Mouse (Mus musculus): Measurements from ENCODE around the gene Rgl1. TPM values are rescaled to one million over a fixed set of nuclear protein-coding genes. Genes with fewer than 3 reads are reported as not detected.

The Rgl1 gene
- polyA plus RNA-seq, 1 experiment from 2014 or later: 23.0 TPM

GRCm38 (mm10) chr1:152687733-152688181, 78.4 kb downstream of the Rgl1 start:
- Histone ChIP-seq H3K4me1 (replicated peaks; ENCODE audit: control insufficient read depth, insufficient read depth) (0 out of 2 replicates have a peak, but pooled peaks cover 3% of the 10 kb centered on the region), H3K27me3 (ENCODE audit: control insufficient read depth, insufficient read depth, low read length) (no peaks in the 10 kb centered on the region), H3K27ac (replicated peaks) (peak overlapping the region; percentile 45; the same call in 1 of the 2 replicates), H3K4me2 (replicated peaks; ENCODE audit: low read depth) (0 out of 2 replicates have a peak overlapping the region, but pooled peaks have one; percentile 23), H3K9me3 (ENCODE audit: control insufficient read depth, low read length) (no peaks in the 10 kb centered on the region), H3K9ac (ENCODE audit: low read length) (no peak overlapping the region), H3K36me3 (ENCODE audit: control insufficient read depth, insufficient read depth, low read length) (no peaks in the 10 kb centered on the region), H3K4me3 (ENCODE audit: low read depth, low read length) (no peak overlapping the region)
- no peak for ATAC-seq (ENCODE audit: low FRiP score, low TSS enrichment)
- TF ChIP-seq CTCF (IDR thresholded peaks at IDR 0.05; ENCODE audit: low read depth): no peak
- no peak for TF ChIP-seq EP300 (optimal IDR thresholded peaks at IDR 0.05)
- WGBS: 26% methylated on average over 8 of the region's 8 CpGs
- DNase-seq (ENCODE audit: low spot score): no peak

GRCm38 (mm10) chr1:152687099-152687730, 78.9 kb downstream of the Rgl1 start:
- ATAC-seq (ENCODE audit: low FRiP score, low TSS enrichment): peak; percentile 32; the same call in 1 of the 2 replicates
- TF ChIP-seq CTCF (IDR thresholded peaks at IDR 0.05; ENCODE audit: low read depth) (no peak), EP300 (optimal IDR thresholded peaks at IDR 0.05) (no peak)
- Histone ChIP-seq H3K27ac (replicated peaks) (peak overlapping the region; percentile 45; the same call in 1 of the 2 replicates), H3K9ac (ENCODE audit: low read length) (peak overlapping the region; percentile 35; the same call in 1 of the 2 replicates), H3K4me1 (replicated peaks; ENCODE audit: control insufficient read depth, insufficient read depth) (0 out of 2 replicates have a peak, but pooled peaks cover 5% of the 10 kb centered on the region), H3K27me3 (ENCODE audit: control insufficient read depth, insufficient read depth, low read length) (no peaks in the 10 kb centered on the region), H3K4me2 (replicated peaks; ENCODE audit: low read depth) (0 out of 2 replicates have a peak overlapping the region, but pooled peaks have one; percentile 23), H3K36me3 (ENCODE audit: control insufficient read depth, insufficient read depth, low read length) (no peaks in the 10 kb centered on the region), H3K9me3 (ENCODE audit: control insufficient read depth, low read length) (no peaks in the 10 kb centered on the region), H3K4me3 (ENCODE audit: low read depth, low read length) (no peak overlapping the region)
- WGBS: 27% methylated on average over 6 of the region's 6 CpGs
- DNase-seq (ENCODE audit: low spot score): no peak

GRCm38 (mm10) chr1:152685531-152685930, 80.6 kb downstream of the Rgl1 start:
- DNase-seq (ENCODE audit: low spot score): no peak

GRCm38 (mm10) chr1:152682368-152683194, 83.6 kb downstream of the Rgl1 start:
- Histone ChIP-seq H3K4me3 (ENCODE audit: low read depth, low read length) (no peak overlapping the region), H3K9ac (ENCODE audit: low read length) (no peak overlapping the region), H3K27me3 (ENCODE audit: control insufficient read depth, insufficient read depth, low read length) (no peaks in the 10 kb centered on the region), H3K36me3 (ENCODE audit: control insufficient read depth, insufficient read depth, low read length) (no peaks in the 10 kb centered on the region), H3K9me3 (ENCODE audit: control insufficient read depth, low read length) (no peaks in the 10 kb centered on the region), H3K4me1 (replicated peaks; ENCODE audit: control insufficient read depth, insufficient read depth) (peaks cover 7% of the 10 kb centered on the region; the same call in 1 of the 2 replicates), H3K27ac (replicated peaks) (peak overlapping the region; percentile 24; the same call in 1 of the 2 replicates), H3K4me2 (replicated peaks; ENCODE audit: low read depth) (no peak overlapping the region)
- WGBS: 34% methylated on average over 11 of the region's 11 CpGs
- no peak for DNase-seq (ENCODE audit: low spot score)
- peak; percentile 19; the same call in 1 of the 2 replicates for ATAC-seq (ENCODE audit: low FRiP score, low TSS enrichment)
- no peak for TF ChIP-seq EP300 (optimal IDR thresholded peaks at IDR 0.05)
- no peak for TF ChIP-seq CTCF (IDR thresholded peaks at IDR 0.05; ENCODE audit: low read depth)

More at GRCm38 (mm10) chr1:152685531-152685930, 80.6 kb downstream of the Rgl1 start:
- Histone ChIP-seq H3K4me2 (replicated peaks; ENCODE audit: low read depth) (no peak overlapping the region), H3K4me1 (replicated peaks; ENCODE audit: control insufficient read depth, insufficient read depth) (peaks cover 5% of the 10 kb centered on the region; the same call in 1 of the 2 replicates), H3K27ac (replicated peaks) (no peak overlapping the region), H3K4me3 (ENCODE audit: low read depth, low read length) (no peak overlapping the region), H3K9me3 (ENCODE audit: control insufficient read depth, low read length) (no peaks in the 10 kb centered on the region), H3K9ac (ENCODE audit: low read length) (no peak overlapping the region), H3K27me3 (ENCODE audit: control insufficient read depth, insufficient read depth, low read length) (no peaks in the 10 kb centered on the region), H3K36me3 (ENCODE audit: control insufficient read depth, insufficient read depth, low read length) (no peaks in the 10 kb centered on the region)
- 72% methylated on average over 3 of the region's 3 CpGs for WGBS
- TF ChIP-seq EP300 (optimal IDR thresholded peaks at IDR 0.05): no peak
- TF ChIP-seq CTCF (IDR thresholded peaks at IDR 0.05; ENCODE audit: low read depth): peak; percentile 48
- no peak for ATAC-seq (ENCODE audit: low FRiP score, low TSS enrichment)

DNA sequence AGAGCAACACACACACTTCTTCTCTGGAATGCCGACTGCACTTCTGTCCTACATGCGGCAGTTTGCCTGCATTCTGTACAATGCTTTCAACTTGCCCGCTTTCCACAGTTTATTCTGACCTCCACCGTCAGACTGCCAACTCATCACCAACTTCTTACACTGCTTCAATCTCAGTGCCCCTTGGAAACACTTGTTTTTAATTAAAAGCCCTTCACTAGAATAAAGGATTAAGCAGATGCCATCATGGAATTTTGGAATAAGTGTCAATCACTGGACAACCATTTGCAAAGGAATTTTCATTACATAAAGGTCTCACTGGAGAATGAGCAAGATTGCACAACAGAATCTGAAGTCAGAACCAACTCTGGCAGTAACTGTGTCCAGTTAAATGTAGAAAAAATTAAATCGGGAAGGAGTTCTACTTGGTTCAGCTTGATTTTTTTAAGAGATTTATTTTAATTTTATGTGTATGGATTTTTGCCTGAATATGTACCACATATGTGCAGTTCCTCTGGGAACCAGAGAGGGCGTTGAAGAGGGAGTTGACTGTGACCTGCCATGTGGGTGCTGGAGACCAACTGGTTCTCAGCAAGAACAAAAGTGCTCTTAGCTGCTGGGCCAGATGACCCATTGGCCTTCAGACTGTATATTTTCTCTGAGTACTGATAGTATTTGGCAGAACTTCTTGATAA, 84.3 kb downstream of the Rgl1 start:
- Histone ChIP-seq H3K27me3 (ENCODE audit: control insufficient read depth, insufficient read depth, low read length) (no peaks in the 10 kb centered on the region), H3K27ac (replicated peaks) (peak overlapping the region; percentile 24; the same call in 1 of the 2 replicates), H3K4me3 (ENCODE audit: low read depth, low read length) (no peak overlapping the region), H3K9ac (ENCODE audit: low read length) (no peak overlapping the region), H3K9me3 (ENCODE audit: control insufficient read depth, low read length) (no peaks in the 10 kb centered on the region), H3K4me2 (replicated peaks; ENCODE audit: low read depth) (no peak overlapping the region), H3K4me1 (replicated peaks; ENCODE audit: control insufficient read depth, insufficient read depth) (peaks cover 5% of the 10 kb centered on the region; the same call in 1 of the 2 replicates), H3K36me3 (ENCODE audit: control insufficient read depth, insufficient read depth, low read length) (no peaks in the 10 kb centered on the region)
- 65% methylated on average over 6 of the region's 6 CpGs for WGBS
- TF ChIP-seq EP300 (optimal IDR thresholded peaks at IDR 0.05): no peak
- TF ChIP-seq CTCF (IDR thresholded peaks at IDR 0.05; ENCODE audit: low read depth): peak; percentile 51
- DNase-seq (ENCODE audit: low spot score): no peak
- 0 out of 2 replicates have a peak, but pooled peaks have one; percentile 22 for ATAC-seq (ENCODE audit: low FRiP score, low TSS enrichment)

All from stomach, postnatal 0 days (tissue).